Mouse (Mus musculus): ENCODE results near the gene Pagr1b.

The Pagr1b gene

DNA sequence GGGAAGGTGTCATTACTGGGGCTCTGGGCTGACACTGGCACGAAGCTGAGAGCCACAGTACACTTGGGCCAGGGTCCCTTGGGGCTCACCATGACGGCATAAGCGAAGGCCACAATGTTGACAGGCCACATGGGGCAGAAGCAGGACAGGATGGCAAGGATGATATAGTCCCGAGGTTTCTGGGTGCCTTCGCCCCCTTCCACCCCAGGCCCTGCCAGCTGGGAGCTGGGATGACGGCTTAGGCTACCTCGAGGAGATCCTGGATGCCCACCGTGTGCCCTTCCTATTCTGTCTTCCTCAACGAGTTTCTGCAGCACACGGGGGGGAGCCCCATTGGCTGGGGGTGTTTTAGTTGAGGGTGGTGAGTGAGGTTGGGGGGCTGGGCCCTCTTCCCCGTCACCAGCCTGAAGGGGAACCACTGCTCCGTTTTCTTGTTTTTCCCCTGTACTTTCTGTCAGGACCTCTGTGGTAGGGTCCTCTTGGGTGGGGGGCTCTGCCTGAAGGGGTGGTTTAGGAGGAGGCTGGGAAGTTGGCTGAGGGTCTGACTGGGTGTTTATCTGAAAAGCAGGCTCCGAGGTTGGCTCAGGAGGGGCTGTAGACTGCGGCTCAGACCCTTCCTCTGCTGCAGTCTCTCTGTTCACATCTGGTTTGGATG is 3.1 kb upstream of the Pagr1b start:
- no peak for DNase-seq

DNA sequence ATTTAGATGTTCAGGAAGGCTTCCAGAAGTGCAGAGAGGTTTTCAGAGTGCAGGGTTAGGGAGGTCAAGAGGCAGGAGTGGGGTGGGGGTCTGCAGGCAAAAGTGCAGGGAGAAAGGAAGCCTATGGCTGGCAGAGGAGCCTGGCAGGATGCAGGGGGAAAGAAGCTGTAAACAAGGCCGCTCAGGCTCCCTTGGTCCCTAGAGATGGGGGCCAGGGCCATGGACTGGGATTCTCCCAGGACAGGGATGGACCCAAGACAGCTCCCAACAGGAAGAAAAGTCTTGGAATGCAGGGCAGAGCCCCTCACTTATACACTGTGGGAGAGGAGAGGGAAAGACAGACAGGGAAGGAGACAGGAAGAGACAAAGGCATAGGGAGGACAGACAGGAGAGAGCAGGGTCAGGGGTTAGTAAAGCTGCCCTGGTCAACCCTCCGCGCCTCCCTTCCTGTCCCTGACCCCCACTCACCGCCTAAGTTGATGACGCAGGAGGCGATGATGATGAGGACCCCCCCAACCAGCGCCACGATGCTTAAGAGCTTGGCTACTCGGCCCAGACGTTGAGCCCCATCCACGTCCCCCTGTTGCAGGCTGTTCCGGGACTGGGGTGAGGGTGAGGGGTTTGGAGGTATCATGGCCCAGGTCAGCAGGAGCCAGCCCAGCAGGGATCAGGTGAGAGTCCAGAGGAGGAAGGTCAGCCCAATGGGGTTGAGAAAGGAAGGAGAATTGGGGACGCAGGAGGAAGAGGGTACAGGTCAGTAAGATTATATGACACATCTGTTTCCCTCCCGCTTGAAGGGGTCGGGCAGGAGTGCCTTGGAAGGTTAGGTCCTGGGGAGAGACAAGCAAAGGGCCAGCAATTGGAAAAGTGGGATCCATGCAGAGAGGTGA is 2.4 kb upstream of the Pagr1b start:
- DNase-seq: no peak

GRCm38 (mm10) chr7:127017950-127018345 is 1.7 kb upstream of the Pagr1b start:
- no peak for DNase-seq

GRCm38 (mm10) chr7:127016971-127017949 is 976 bp upstream of the Pagr1b start, which contains the start of gene Pagr1a:
Pagr1a (minus strand) TSS chr7:127017352.
- peak; percentile 98 for DNase-seq

GRCm38 (mm10) chr7:127016486-127016938 is 228 bp upstream of the Pagr1b start:
- DNase-seq: peak; percentile 70 to 79

DNA sequence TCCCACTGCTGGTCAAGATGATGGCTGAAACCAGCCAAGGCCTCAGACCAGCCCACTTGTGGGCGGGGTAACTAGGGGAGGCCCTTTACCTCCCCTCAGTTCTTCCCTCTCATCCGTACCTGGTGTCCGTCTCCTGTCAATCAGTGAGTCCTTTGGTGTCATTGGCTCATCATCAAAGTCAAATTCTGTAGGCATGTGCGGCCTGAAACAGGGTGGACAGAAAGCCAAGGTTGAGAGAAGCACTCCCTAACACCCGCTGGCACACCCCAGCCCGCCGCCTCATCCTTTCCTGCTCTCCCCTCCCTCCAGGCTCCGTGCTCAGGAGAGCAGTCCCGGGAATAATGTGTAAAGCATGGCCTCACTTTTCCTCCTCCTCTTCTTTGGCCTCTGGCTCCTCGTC is 203 bp downstream of the Pagr1b start:
- DNase-seq: peak; percentile 77 to 79

DNA sequence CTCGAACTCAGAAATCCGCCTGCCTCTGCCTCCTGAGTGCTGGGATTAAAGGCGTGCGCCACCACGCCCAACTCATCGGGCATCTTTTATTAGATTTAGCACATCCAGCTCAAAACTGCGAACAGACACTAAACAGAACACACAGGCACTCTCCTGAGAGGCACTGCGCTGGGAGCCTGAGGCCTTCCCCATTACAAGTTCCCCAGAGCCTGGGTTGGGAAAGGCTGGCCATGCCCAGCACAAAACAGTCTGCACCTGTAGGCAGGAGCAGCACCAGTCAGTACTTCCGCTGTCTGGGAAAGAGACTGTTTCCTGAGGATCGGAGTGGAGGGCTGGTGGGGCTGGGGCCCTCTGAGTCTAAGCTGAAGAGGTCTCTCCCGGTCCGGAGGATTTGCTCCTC is 1.3 kb downstream of the Pagr1b start:
- DNase-seq: no peak

GRCm38 (mm10) chr7:127014320-127014719 is 2.0 kb downstream of the Pagr1b start, which contains the start of gene Mvp:
Mvp (minus strand) TSS chr7:127014621.
- peak; percentile 87 to 88 for DNase-seq

- no peak for DNase-seq
Observed at GRCm38 (mm10) chr7:127013385-127013784, 2.9 kb downstream of the Pagr1b start.

- DNase-seq: no peak
Observed at GRCm38 (mm10) chr7:127012845-127013244, 3.4 kb downstream of the Pagr1b start.

DNA sequence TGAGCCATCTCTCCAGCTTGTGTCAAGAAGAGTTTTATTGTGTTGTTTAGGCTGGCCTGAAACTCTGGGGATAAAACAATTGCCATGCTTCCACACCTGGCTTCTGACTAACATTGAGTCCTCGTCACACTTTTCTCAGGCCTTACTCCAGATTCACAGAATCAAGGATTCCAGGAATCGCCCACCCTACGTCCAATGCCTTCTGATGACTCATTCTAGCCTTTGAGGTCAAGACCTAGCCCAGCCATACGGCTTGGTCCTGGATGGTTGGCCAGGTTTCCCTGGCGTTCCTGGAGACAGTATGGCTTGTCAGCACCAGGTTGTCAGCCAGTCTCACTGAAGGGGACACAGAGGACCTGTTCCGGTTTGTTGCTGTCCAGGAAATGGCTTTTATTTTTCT is 3.9 kb downstream of the Pagr1b start:
- DNase-seq: no peak

DNA sequence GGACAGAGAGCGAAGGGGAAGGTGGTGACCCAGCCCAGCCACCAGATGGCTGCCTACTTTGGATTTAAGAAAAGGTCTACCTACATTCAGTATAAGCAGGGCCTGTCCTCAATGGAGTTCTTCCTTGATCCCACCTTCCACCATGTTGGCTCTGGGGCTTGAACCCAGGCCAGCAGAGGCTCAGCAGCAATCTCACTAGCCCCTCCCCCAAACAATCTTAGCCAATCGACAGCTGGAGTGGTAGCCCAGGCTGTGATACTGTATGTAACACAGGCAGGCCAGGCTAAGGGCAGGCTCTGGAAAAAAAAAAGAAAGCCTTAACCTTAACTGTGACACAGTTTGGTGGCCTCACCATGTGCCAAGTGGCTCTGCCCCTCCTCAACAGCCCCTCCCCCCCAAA is 4.6 kb downstream of the Pagr1b start:
- no peak for DNase-seq

DNA sequence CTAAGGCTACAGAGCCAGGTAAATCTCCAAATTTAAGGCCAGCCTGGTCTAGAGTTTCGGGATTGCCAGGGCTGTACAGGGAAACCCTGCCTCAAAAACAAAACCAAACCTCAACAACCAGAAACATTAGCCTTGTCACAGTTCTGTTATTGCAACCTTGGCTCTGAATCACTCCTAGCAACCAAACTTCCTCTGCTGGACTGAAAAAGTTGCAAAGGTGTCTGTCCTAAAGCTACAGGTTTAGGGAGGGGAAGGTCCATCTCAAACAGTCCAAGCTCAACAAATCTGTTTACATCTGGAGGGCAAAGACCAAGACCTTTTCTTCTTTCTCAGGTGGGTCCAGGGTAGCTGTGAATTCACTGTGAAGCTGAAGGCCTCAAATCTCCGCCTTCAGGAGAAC is 5.2 kb downstream of the Pagr1b start:
- no peak for DNase-seq

- DNase-seq: no peak
Observed at GRCm38 (mm10) chr7:127009307-127010085, 6.8 kb downstream of the Pagr1b start.

- DNase-seq: peak; percentile 51 to 60
Observed at GRCm38 (mm10) chr7:127008239-127009019, 7.9 kb downstream of the Pagr1b start.

GRCm38 (mm10) chr7:127007313-127008024 is 8.8 kb downstream of the Pagr1b start:
- no peak for DNase-seq

DNA sequence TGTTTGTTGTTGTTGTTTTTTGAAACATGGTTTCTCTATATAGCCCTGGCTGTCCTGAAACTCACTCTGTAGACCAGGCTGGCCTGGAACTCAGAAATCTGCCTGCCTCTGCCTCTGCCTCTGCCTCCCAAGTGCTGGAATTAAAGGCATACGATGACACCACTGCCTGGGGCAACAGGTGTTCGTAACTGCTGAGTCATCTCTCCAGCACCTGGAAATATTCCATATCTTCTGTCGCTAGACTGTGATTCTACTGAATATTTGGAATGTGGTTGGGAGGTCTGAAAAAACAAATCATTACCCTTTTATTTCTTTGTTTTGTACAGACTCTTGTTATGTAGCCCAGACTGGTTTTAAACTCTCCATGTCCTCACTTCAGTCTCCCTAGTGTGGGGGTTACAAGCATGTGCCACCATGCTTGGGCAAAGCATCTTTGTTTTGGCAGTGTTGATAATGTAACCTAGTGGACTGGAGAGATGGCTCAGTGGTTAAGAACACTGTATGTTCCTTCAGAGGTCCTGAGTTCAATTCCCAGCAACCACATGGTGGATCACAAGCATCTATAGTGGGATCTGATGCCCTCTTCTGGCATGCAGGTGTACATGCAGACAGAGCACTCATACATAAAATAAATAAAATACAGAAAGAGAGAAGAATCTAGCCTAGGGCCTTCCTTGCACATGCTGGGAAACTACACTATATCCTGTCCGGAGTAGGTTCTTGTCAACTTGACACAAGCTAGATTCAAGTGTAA is 12.0 kb downstream of the Pagr1b start:
- DNase-seq: no peak

DNA sequence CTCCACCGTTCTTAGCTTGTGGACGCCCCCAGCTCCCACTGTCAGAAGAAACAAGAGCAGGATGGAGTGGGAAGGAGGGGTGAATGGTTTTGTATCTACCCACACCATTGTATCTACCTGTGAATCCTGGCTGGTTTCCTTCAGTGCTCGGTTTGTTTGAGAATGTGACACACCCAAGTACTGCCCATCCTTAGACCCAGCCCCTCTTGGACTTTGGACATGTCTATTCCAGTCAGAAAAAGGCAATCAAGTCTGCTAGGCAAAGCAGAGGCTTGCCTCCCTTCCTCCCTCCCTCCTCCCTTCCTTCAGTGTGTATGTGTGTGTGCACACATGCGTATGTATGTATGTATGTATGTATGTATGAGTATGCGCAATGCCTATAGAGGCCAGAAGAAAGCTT is 12.7 kb downstream of the Pagr1b start:
- no peak for DNase-seq

DNA sequence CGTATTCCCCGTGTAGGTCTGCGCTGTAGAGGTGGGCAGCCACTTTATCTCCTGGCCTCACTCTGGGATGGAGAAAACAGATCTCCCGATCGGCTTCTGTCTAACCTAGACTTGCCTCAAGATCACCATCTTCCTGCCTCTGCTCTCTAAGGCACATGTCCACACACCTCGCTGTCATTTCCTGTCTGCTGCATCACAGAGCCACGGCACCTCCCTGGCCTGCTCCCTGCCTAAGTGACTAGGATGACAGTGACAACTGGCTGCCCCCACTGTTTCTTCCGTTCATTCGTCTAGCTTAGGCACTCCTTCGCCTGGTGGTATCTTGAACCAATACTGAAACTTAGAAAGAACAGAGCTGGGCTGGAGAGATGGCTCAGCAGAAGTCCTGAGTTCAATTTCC is 16.7 kb downstream of the Pagr1b start:
- DNase-seq: no peak

- DNase-seq: peak in 1 of 2 experiments; percentile 54
Observed at GRCm38 (mm10) chr7:126996449-126996848, 19.8 kb downstream of the Pagr1b start.

Data from kidney, postnatal 36 days (tissue).